Mouse (Mus musculus): ENCODE data around the gene Hacl1.

Hacl1 gene

GRCm38 (mm10) chr14:31640890-31641505 is at the start of gene Hacl1, which contains the start of gene Btd:
Hacl1 (minus strand) TSS chr14:31641286.
Btd (plus strand) TSS chr14:31641028.
- DNase-seq = peak; percentile 94

- no peak for DNase-seq
These were observed 45.1 kb upstream of the Hacl1 start for GRCm38 (mm10) chr14:31686231-31686630.

GRCm38 (mm10) chr14:31685680-31686079 is 44.6 kb upstream of the Hacl1 start:
- no peak for DNase-seq

GRCm38 (mm10) chr14:31684343-31685040 is 43.4 kb upstream of the Hacl1 start:
- no peak for DNase-seq

DNA sequence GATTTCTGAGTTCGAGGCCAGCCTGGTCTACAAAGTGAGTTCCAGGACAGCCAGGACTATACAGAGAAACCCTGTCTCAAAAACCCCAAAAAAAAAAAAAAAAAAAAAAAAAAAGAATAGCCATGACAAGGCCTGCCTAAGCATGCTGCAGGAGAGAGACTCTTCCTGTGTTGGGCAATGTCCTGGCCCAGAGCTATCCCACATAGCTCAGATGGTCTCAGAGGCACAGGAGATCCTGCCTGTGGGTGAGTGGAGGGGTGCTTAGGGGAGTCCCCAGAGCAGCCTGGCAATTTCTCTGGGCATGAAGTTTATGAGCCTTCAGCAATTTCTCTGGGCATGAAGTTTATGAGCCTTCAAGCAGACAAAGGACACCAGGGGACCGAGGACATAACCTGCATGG is 42.5 kb upstream of the Hacl1 start:
- DNase-seq = no peak

- DNase-seq = no peak
These were observed 41.0 kb upstream of the Hacl1 start for GRCm38 (mm10) chr14:31681931-31682555.

DNA sequence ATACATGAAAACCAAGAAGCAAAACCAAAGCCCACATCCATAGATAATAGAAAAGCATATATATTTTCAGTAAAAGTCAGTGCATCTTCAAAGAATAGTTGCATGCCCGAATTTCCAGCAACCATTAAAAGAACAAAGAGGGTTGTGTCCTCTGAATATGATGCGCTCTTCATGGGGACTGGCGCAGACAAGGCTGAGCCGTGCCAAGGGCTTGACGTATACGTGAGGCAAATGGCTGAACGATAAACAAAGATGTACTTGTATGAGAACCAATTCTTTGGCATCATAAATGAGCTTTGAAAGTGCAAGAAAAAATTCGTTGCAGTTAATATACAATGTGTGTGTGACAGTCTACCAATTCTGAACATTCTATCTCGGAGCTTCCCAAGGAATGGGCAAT is 40.2 kb upstream of the Hacl1 start:
- no peak for DNase-seq

DNA sequence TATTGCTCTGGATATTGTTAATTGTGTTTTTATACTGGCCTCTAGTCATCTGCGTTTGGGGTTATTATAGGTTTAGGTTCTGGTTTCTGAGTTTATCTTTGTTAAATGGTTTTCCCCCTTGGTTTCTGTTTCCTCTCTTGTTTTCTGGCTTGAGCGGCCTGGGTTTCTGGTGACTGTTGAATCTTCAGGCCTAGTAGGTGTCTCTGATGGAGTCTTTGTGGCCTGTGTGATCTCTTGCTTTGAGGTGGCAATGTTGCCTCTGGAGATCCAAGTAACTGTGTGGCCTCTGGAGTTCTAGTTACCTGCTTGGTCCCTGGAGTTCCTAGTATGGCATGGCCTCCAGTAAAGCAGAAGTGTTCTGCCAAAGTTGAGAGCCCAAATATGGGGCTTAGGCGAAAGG is 39.6 kb upstream of the Hacl1 start:
- no peak for DNase-seq

GRCm38 (mm10) chr14:31671635-31672320 is 30.7 kb upstream of the Hacl1 start:
- DNase-seq = no peak

GRCm38 (mm10) chr14:31669642-31670490 is 28.8 kb upstream of the Hacl1 start:
- DNase-seq = peak; percentile 59

GRCm38 (mm10) chr14:31669161-31669611 is 28.1 kb upstream of the Hacl1 start:
- DNase-seq = peak; percentile 74

- DNase-seq = no peak
These were observed 27.2 kb upstream of the Hacl1 start for GRCm38 (mm10) chr14:31668326-31668725.

DNA sequence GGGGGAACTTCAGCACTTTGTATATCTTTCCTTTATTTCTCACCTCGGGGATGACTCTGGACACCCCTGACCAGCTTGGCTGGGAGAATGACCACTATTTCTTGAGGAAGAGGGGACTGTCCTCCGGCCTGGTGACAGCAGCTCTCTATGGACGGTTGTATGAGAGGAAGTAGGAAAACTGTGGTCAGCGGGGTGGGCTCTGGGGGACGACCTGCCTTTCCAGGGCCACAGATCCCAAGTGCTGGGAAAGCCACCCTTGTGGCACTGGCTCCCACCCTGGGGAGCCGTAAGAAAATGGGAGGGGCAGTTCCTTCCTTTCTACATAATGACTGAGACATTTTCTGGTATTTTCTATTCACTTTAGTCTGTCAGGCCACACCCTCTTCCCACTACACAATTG is 26.7 kb upstream of the Hacl1 start:
- DNase-seq = no peak

GRCm38 (mm10) chr14:31666931-31667705 is 26.0 kb upstream of the Hacl1 start:
- no peak for DNase-seq

DNA sequence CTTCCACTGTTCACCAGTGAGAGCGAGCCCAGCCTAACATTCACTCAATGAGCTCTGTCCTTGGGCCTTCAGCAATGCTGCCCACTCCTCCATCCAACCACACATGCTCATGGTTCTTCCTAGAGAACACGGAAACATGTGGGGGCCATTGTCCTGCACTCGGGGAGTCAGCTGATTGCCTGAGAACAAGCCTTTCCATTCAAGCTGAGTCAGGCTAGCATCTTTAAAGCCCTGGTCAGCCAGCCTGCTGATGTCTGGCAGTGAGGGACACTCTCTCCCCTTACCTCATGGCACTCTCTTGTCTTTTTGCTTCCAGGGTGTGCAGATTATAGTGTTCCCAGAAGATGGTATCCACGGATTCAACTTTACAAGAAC is 24.5 kb upstream of the Hacl1 start:
- DNase-seq = no peak

DNA sequence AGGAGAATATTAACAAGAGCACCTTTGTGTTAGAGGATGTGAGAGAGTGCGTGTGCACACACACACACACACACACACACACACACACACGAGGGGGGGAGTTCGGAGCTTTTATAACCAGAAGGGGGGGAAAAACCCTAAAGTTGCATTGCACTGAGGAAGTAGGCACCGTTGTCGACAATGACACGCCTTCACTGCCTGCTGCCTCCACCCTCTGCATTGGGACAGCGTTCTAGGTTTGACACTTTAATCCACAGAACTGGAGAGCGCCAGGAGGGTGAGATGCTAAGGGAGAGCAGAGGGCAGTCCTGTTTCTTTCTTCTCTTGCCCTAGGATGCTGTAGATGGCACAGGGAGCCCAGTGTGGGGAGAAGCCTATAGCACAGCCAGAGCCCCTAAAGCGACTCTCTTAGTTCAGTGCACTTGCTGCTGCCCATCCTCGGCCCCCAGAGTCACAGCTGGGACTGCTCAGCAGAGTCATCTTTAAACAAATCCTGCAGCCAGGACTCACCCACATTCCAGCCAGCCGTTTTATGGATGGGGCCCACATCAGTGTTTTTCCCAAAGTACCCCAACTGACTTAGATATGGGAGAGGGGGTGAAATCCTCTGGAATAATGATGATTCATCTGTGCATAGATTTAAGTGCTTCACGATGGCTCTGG is 23.9 kb upstream of the Hacl1 start:
- DNase-seq = no peak

GRCm38 (mm10) chr14:31664100-31664902 is 23.2 kb upstream of the Hacl1 start:
- peak; percentile 57 for DNase-seq

GRCm38 (mm10) chr14:31663376-31664099 is 22.5 kb upstream of the Hacl1 start:
- no peak for DNase-seq

GRCm38 (mm10) chr14:31662555-31663211 is 21.6 kb upstream of the Hacl1 start:
- peak; percentile 86 for DNase-seq
